Mouse (Mus musculus): Measurements from ENCODE around the gene Sparc. TPM values are rescaled to one million over a fixed set of nuclear protein-coding genes. Genes with fewer than 3 reads are reported as not detected.
A peak's percentile ranks its signal among the peaks of the same experiment; 100 is the strongest.

The Sparc gene
- 1,000 to 10,000 TPM; 2,122 to 2,491 TPM for total RNA-seq (2021)
- long read RNA-seq, experiment 1, transcript Sparc-203 (4 exons, 909 nt): minor isoform, 23 of 1,835 reads
- long read RNA-seq, experiment 1, transcript Sparc-202 (10 exons, 2,115 nt): minor isoform, 190 of 1,835 reads
- long read RNA-seq, experiment 1, transcript Sparc-205 (5 exons, 741 nt): minor isoform, 29 of 1,835 reads
- long read RNA-seq, experiment 1, transcript Sparc-201 (10 exons, 2,300 nt): major isoform, 909 of 1,835 reads
- long read RNA-seq, experiment 1, partial matches to known transcripts: 350 of 1,835 reads
- long read RNA-seq, experiment 1, other reads (novel, unspliced or antisense): 323 of 1,835 reads
- long read RNA-seq, experiment 2, transcript Sparc-201 (10 exons, 2,300 nt): major isoform, 523 of 1,519 reads
- long read RNA-seq, experiment 2, transcript Sparc-203 (4 exons, 909 nt): minor isoform, 40 of 1,519 reads
- long read RNA-seq, experiment 2, transcript Sparc-205 (5 exons, 741 nt): minor isoform, 353 of 1,519 reads
- long read RNA-seq, experiment 2, transcript Sparc-202 (10 exons, 2,115 nt): minor isoform, 101 of 1,519 reads
- long read RNA-seq, experiment 2, partial matches to known transcripts: 251 of 1,519 reads
- long read RNA-seq, experiment 2, other reads (novel, unspliced or antisense): 239 of 1,519 reads

- no peak for DNase-seq
These were observed at the start of gene Sparc for GRCm38 (mm10) chr11:55422978-55423377. Gene Sparc (minus strand): TSS chr11:55423183.

- DNase-seq: no peak
These were observed 48.5 kb upstream of the Sparc start for GRCm38 (mm10) chr11:55471467-55471866.

DNA sequence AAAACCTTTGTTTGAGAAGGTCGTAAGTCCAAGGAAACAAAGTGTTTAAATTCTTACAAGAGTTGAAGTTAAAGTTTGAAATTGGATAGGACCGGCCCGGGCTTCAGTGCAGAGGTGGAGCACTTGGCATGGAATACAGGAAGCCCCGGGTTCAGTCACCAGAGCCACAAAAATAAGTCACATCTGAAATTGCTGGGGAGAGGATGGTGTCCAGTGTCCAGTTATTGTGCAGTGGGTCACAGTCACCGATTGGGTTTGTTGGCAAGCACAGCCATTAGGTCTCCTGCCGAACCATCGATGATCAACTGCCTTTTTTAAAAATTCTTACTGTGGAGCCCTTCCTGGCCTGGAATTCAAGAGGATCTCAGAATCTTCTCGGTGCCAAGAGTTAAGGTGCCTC, 47.8 kb upstream of the Sparc start:
- peak; percentile 33 for DNase-seq

DNA sequence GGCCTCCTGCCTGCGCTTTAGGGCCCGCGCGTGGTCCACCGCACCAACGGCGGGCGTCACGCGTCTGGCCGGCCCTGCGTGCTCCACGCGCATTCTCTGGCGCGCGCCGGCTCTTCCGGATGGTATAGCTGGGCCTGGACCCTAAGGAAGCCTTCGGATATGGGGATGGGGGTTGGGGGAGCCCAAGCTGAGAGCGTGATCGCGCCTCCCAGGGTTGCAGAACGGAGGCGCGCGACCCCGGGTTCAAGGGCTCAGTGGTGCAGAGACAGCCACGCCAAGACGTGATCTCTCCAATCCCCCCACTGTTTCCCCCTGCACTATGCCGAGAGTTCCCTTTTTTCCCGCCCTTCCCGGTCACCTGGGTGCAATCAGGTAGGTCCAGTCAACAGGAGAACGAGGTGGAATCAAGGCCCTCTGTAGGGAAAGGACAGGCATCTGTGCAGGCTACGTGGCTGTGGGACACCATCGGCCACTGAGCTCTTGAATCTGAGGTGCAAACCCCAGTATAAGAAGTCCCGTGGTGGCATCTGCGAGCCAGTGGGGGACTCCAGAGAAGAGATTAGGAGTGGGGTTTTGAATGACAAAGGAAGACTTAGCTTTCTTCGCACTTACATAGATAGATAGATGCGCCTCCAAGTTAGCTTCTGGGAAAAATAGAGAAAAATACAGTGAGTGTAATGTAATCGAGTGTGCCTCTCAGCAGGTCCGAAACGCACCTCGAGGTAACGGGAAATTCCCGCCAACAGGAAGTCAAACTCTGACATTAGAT, 47.1 kb upstream of the Sparc start:
- DNase-seq: peak; percentile 46

DNA sequence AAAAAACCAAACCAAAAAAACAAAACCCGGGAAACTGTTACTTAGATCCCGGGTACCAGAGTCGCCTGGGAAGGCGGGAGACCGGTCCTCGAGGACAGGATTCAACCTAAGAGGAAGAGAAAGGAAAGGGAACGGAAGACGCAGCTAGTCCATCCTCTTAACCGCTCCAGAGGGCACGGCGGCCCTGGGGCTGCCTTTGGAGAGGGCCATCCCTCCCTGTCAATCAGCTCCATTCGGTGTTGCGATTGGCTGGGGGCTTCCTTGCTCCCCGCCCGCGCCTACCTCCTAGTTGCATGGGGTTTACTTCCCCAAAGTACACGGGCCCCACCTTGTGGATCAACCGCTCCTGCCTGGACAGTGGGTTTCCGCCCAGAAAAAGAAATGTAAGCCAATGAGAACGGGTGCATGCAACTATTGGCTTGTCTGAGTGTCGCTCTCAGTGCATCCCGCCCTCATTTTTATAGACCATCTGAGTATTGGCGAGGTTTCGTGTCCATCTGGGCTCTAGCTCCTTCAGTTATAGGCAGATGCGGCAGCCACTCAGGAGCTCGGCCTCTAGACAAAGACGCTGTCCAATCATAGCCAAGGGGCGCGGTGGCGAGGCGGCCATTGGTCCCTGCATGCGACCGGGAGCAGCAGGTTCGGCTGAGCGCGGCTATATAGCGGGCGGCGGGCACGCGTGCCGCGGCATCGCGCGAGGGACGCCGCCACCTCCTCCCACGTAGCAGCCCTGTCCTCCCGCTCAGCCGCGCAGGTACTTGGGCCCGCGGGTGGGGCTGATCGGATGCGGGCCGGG, 46.3 kb upstream of the Sparc start, which contains the start of gene G3bp1:
Gene G3bp1, plus strand, starts transcription at position 638 of the 796 bp plus-strand sequence.
- DNase-seq: peak; percentile 99

GRCm38 (mm10) chr11:55468611-55469047, 45.6 kb upstream of the Sparc start:
- DNase-seq: no peak

- peak; percentile 46 for DNase-seq
These were observed 45.0 kb upstream of the Sparc start for GRCm38 (mm10) chr11:55468012-55468411.

DNA sequence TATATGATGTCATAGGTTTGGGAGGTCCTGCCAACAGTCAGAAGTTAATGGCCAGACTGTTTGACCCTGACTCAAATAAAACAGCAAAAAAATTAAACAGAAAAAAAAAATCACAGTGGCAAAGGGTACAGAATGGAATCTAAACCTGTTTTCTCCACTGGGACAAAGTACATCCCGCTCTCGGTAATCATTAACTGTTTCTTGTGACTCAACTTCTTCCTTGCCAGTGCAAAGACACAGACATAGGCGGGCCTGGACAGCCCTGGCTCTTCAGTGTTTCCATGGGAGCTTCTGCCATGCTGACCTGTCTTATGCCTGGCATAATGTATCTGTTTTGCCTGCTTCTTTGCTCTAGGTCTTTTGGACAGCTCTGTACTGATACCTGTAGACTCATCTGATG, 42.2 kb upstream of the Sparc start:
- DNase-seq: no peak

DNA sequence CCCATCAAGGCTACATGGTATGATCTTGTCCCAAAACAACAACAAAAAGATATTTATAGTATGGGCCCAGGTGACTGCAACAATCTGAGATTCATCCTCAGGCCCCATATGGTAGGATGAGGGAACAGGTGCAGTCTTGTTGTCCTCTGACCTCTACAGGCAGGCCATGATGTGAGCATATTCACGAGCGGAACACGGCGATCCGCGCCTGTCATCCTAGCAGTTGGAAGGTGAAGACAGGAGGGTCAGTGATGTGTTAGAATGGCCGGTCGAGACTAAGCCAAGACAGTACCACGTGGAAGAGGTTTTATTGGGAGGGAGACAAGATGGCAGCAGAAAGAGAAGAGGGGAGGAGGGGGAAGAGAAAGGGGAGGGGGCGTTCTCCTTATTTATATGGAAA, 41.7 kb upstream of the Sparc start:
- no peak for DNase-seq

DNA sequence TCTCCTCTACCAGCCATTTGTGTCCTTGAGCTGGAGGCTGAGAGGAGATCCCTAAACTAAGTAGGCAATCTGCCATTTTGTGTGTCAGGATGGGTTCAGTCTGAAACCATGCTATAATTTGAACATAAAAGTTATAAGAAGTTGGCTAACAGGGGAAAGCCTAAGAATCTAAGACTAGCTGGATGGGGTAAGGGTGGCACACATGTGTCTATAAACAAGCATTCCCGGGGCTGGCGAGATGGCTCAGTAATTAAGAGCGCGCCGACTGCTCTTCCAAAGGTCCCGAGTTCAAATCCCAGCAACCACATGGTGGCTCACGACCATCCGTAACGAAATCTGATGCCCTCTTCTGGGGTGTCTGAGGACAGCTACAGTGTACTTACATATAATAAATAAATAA, 39.2 kb upstream of the Sparc start:
- DNase-seq: no peak

DNA sequence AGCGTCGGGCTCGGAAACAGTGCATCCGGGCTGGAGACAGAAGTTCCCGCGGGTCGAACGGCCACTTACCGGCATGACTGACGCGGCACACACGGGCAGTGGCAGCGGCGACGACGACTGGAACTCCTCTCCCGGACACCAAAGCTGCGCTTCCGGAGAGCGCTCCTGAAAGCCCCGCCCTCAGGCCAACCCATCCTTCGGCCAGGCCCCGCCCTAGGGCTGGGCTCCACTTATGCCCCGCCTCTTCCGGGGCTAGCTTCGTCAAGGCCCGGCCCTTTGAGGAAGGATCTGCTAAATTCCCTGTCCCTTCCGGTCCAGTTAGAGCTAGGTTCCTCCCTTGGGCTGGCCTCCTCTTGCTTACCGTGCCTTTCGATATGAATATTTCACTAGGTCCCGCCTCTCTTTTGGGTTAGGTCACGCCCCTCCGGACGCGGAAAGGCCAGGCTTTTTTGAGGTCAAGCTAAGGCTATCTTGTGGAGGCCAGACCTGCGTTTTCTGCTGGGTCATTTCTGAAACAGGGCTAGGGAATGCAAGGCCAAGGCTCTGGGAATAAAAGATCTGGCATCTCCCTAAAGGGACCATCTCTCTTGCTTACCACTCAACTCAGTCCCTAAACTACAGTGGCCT, 38.1 kb upstream of the Sparc start, which contains the start of gene Atox1:
Gene Atox1, minus strand, starts transcription at position 221 of the 627 bp plus-strand sequence.
- peak; percentile 97 for DNase-seq

DNA sequence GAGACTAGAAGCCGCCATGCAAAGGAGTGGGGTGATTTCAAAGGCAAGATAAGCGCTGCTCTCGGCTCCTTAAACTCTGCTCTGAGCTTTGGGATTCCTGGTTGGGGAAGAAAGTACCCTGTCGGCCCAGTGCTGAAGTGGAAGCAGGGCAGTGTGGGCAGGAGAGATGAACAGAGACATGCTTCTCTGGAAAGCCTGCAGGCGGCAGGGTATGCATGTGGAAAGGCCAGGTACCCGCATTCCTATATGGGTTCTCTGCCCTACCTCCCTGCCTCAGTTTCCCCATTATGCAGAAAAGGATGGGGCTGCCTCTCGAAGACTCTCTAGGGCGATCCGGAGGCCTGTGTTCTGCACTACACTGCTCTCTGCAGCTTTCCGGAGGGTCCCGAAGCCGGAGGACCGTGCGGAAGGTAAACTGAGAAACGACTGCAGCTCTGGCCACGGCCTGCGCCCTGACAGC, 37.6 kb upstream of the Sparc start:
- DNase-seq: no peak

DNA sequence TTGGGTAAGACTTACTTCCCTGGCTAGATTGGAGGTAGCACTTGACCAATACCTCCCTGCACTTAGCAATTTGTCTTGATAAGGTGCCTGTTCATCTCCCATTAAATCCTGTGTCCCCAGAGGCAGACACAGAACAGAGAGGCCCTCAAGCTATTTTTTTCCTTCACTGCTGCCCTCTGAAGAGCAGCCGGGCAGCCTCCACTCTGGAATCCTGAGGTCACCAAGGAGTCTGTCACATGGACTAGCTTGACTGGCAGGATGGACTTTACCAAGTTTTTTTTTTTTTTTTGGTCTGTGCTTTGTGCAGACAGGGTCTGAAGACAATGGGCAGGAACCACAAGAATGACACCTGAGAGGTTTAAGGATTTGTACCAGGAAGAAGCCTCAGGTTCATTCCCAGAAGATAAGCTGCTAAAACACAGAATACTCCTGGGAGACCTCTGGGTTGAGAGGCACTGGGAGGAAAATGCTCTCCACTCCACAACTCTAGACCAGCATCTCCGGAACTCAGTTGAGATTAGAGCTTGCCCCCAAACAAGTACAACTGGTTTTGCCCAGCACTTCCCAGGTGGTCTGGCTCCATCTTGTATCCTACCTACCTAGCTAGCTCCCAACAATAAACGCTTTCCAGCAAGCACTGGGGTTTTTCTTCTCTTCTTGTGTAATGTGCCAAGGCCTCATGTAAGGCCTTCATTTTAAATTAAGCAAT, 37.0 kb upstream of the Sparc start:
- DNase-seq: no peak

DNA sequence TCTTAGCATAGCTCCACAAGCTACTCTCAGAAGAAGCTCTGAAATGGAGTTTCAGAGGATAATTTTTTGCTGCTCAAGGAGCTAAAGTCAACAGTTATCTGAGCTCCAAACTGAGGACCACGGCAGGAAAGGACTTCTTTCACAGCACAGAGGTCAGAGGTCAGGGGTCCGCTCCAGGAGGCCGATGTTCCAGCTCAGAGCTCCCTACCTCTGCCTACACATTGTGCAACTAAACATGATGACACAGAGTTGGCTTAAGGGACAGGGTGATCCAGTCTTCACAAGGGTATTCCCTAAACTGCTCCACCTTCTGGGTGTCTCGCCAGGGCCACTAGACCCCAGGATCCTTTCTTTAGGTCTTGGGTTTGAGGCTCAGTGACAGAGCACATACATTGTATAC, 35.5 kb upstream of the Sparc start:
- DNase-seq: no peak

GRCm38 (mm10) chr11:55455166-55455565, 32.2 kb upstream of the Sparc start:
- DNase-seq: no peak

GRCm38 (mm10) chr11:55453640-55454039, 30.7 kb upstream of the Sparc start:
- DNase-seq: peak; percentile 58

DNA sequence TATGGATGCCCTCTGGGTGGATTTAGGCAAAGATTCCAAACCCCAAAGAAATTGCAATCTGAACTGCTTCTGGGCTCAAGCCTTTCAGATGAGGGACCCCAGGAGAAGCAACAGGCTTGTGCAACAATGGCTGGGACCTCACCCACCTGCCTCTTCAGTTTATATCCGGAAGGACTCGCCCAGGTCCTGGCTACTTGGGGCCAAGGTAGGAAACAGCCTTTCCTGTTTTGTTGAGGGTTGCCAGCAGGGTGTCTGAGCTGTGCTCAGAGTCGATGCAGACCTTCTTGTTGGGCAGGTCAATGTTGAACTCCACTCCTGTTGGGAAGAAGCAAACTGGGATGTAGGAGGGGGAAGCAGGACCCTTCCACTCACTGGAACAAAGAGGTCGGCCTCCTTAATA, 27.3 kb upstream of the Sparc start:
- no peak for DNase-seq

GRCm38 (mm10) chr11:55449531-55449930, 26.5 kb upstream of the Sparc start:
- no peak for DNase-seq

GRCm38 (mm10) chr11:55446579-55446978, 23.6 kb upstream of the Sparc start:
- DNase-seq: peak; percentile 85

GRCm38 (mm10) chr11:55444772-55445171, 21.8 kb upstream of the Sparc start:
- DNase-seq: peak; percentile 64

- no peak for DNase-seq
These were observed 16.7 kb upstream of the Sparc start for GRCm38 (mm10) chr11:55439718-55440117.

All from adrenal gland, postnatal 10 days (tissue).